Mouse (Mus musculus) liver, embryonic 14.5 days (tissue): ENCODE data around the gene Klc3. TPM values are rescaled to one million over a fixed set of nuclear protein-coding genes. Genes with fewer than 3 reads are reported as not detected.

Source experiments
- ATAC-seq: fragments of 200-750 bp; cut with Nextera tagmentation; 2 replicates; pipeline ENCODE4 v1.8.0; 2017; ENCODE audit warnings: moderate number of reproducible peaks, mild to moderate bottlenecking, moderate library complexity; ENCODE audit not compliant: insufficient read depth
- DNase-seq, 3 experiments: peaks; one replicate each; pipeline ENCODE4 v3.0.0-alpha.2; 2012 to 2013; ENCODE audit warnings: low read depth in 3 of 3, low spot score in 3 of 3
- H3K27ac ChIP-seq: fragments of 300-500 bp; sonication (generic); 2 replicates; pipeline ENCODE4 v1.5.1; 2014; ENCODE audit warnings: moderate library complexity, mild to moderate bottlenecking, control low read depth, inconsistent platforms
- H3K27me3 ChIP-seq: fragments of 300-500 bp; sonication (generic); 2 replicates; pipeline ENCODE4 v1.6.1; 2014; ENCODE audit warnings: mild to moderate bottlenecking, low read length, moderate library complexity; ENCODE audit not compliant: control insufficient read depth, insufficient read depth
- H3K36me3 ChIP-seq: fragments of 300-500 bp; sonication (generic); replicated peaks from 2 replicates; pipeline ENCODE4 v1.6.1; 2014; ENCODE audit warnings: low read depth; ENCODE audit not compliant: control insufficient read depth, insufficient read depth
- H3K4me1 ChIP-seq, 2 experiments: fragments of 200-500 bp in 1 of 2; fragments of 300-500 bp in 1 of 2; sonication (generic) in 1 of 2; replicated peaks; 2 replicates each; pipeline ENCODE4 v1.6.1; 2012 to 2014; ENCODE audit warnings: antibody characterized with exemption in 1 of 2, inconsistent platforms in 1 of 2, low read length in 1 of 2; ENCODE audit not compliant: control insufficient read depth in 2 of 2, insufficient read depth in 2 of 2
- H3K4me2 ChIP-seq: fragments of 300-500 bp; sonication (generic); 2 replicates; pipeline ENCODE4 v1.6.1; 2014; ENCODE audit warnings: low read depth, mild to moderate bottlenecking, control low read depth, moderate library complexity
- H3K4me3 ChIP-seq, 2 experiments: fragments of 200-500 bp in 1 of 2; fragments of 300-500 bp in 1 of 2; sonication (generic) in 1 of 2; 2 replicates each; pipeline ENCODE4 v1.5.1; 2012 to 2014; ENCODE audit warnings: low read depth in 2 of 2, low read length in 2 of 2, mild to moderate bottlenecking in 2 of 2, control low read depth in 1 of 2, inconsistent platforms in 1 of 2, moderate library complexity in 1 of 2; ENCODE audit not compliant: insufficient read depth in 1 of 2
- H3K9ac ChIP-seq: fragments of 300-500 bp; sonication (generic); replicated peaks from 2 replicates; pipeline ENCODE4 v1.6.1; 2014; ENCODE audit warnings: mild to moderate bottlenecking, control low read depth, moderate library complexity
- H3K9me3 ChIP-seq: fragments of 300-500 bp; sonication (generic); 2 replicates; pipeline ENCODE4 v1.6.1; 2016; ENCODE audit warnings: low read length, mixed read lengths; ENCODE audit not compliant: control insufficient read depth
- CTCF ChIP-seq: IDR thresholded peaks from 2 replicates; pipeline ENCODE4 v1.5.1; 2016; ENCODE audit warnings: antibody characterized with exemption, low read depth, control low read depth
- EP300 ChIP-seq: IDR thresholded peaks from 2 replicates; pipeline ENCODE4 v1.6.1; 2016; ENCODE audit warnings: antibody characterized with exemption, low read depth
- WGBS: fragments of 180-500 bp; shearing (Covaris S2); extraction: QIAGEN DNeasy Blood & Tissue Kit; methylation state at CpG from one replicate; pipeline ENCODE4 v1.1.7; 2014; ENCODE audit not compliant: insufficient replicate concordance; 5-methylcytosine and 5-hydroxymethylcytosine counted together
- polyA plus RNA-seq, 2 experiments: library from polyadenylated mRNA; depleted of rRNA in 1 of 2; stranded (reverse) in 1 of 2; unstranded in 1 of 2; fragments of >200 nt; fragmentation: Nextera tagmentation in 1 of 2; extraction: Ambion mirVana in 1 of 2; gene quantifications; 2 replicates each; pipeline versions ENCODE4 v1.2.1 to v1.2.3; 2012 to 2014

Klc3 gene
- polyA plus RNA-seq, 2 experiments, result 0.13 to 0.21 TPM

- no peak overlapping the region for H3K4me3 ChIP-seq
- WGBS, result 64% methylated on average over 3 of the region's 3 CpGs
These were observed 19.2 kb upstream of the Klc3 start for GRCm38 (mm10) chr7:19423083-19423482.

GRCm38 (mm10) chr7:19420821-19421636 is 17.1 kb upstream of the Klc3 start:
- peak overlapping the region; percentile 62 for H3K4me2 ChIP-seq
- no peaks in the 10 kb centered on the region for H3K9me3 ChIP-seq
- WGBS, result 11% methylated on average over 43 of the region's 43 CpGs
- ATAC-seq, result peak; percentile 90
- H3K4me1 ChIP-seq, result peaks cover 0 to 7% of the 10 kb centered on the region in 2 experiments; a peak in 3 of 4 replicates
- no peak overlapping the region for H3K9ac ChIP-seq
- no peak overlapping the region for H3K27ac ChIP-seq
- TF ChIP-seq CTCF (no peak), EP300 (no peak)
- DNase-seq, result peak; percentile 66 to 75 (median 70)
- peaks cover 18% of the 10 kb centered on the region for H3K27me3 ChIP-seq
- H3K4me3 ChIP-seq, result peak overlapping the region; percentile 12 to 26; a peak in 3 of 4 replicates
- H3K36me3 ChIP-seq, result no peaks in the 10 kb centered on the region

More at GRCm38 (mm10) chr7:19423083-19423482, 19.2 kb upstream of the Klc3 start:
- TF ChIP-seq CTCF (no peak), EP300 (no peak)
- H3K27ac ChIP-seq, result no peak overlapping the region
- no peaks in the 10 kb centered on the region for H3K36me3 ChIP-seq
- ATAC-seq, result no peak
- DNase-seq, result no peak
- peaks cover 18% of the 10 kb centered on the region for H3K27me3 ChIP-seq
- no peak overlapping the region for H3K4me2 ChIP-seq
- no peaks in the 10 kb centered on the region for H3K9me3 ChIP-seq
- peaks cover 0 to 7% of the 10 kb centered on the region in 2 experiments; a peak in 3 of 4 replicates for H3K4me1 ChIP-seq
- no peak overlapping the region for H3K9ac ChIP-seq

- Histone ChIP-seq H3K27me3 (peaks cover 18% of the 10 kb centered on the region), H3K36me3 (no peaks in the 10 kb centered on the region), H3K4me1 (peaks cover 0 to 7% of the 10 kb centered on the region in 2 experiments; a peak in 3 of 4 replicates), H3K9ac (no peak overlapping the region), H3K4me3 (no peak overlapping the region), H3K4me2 (no peak overlapping the region; the same call in 1 of the 2 replicates), H3K9me3 (no peaks in the 10 kb centered on the region), H3K27ac (no peak overlapping the region)
- ATAC-seq (no peak), DNase-seq (no peak)
- 6% methylated on average over 28 of the region's 28 CpGs for WGBS
- no peak for TF ChIP-seq CTCF
- no peak for TF ChIP-seq EP300
These were observed 16.2 kb upstream of the Klc3 start for GRCm38 (mm10) chr7:19420121-19420520.

GRCm38 (mm10) chr7:19416590-19416989 is 12.7 kb upstream of the Klc3 start:
- Histone ChIP-seq H3K4me1 (peaks cover 0 to 7% of the 10 kb centered on the region in 2 experiments; a peak in 3 of 4 replicates), H3K36me3 (no peaks in the 10 kb centered on the region), H3K9ac (no peak overlapping the region), H3K9me3 (no peaks in the 10 kb centered on the region), H3K27ac (no peak overlapping the region), H3K4me2 (no peak overlapping the region), H3K4me3 (no peak overlapping the region), H3K27me3 (peaks cover 18% of the 10 kb centered on the region)
- ATAC-seq (no peak), DNase-seq (no peak)
- 37% methylated on average over 15 of the region's 15 CpGs for WGBS
- TF ChIP-seq CTCF (no peak), EP300 (no peak)

GRCm38 (mm10) chr7:19413525-19413924 is 9.6 kb upstream of the Klc3 start:
- Histone ChIP-seq H3K9ac (no peak overlapping the region), H3K9me3 (no peaks in the 10 kb centered on the region), H3K27me3 (no peaks in the 10 kb centered on the region; the same call in 1 of the 2 replicates), H3K27ac (no peak overlapping the region), H3K36me3 (no peaks in the 10 kb centered on the region), H3K4me1 (no peaks in the 10 kb centered on the region), H3K4me3 (no peak overlapping the region), H3K4me2 (no peak overlapping the region)
- WGBS, result 61% methylated on average over 3 of the region's 3 CpGs
- no peak for DNase-seq
- TF ChIP-seq EP300 (no peak), CTCF (no peak)
- ATAC-seq, result no peak
